20 mouse cellular contexts compared by ENCODE assay signal in the genomic region with DNA sequence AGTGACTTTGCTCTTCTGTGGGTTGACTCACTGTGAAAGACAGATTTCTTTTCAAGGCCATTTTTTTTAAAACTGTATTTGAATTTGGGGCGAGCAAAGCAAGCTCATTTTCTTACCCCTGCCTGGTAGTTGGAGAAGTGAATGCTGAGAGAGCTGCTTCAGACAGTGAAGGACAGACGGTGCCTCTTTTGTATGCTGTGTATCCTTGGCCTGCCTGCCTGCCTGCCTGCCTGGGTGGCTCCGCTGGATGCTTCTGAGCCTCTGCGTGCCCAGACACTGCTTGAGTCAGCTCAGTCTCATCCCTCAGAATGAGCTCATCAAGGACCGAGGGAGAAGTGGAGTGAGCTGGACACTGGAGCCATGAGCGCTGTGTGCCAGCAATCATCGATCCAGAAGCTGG. TPM values are rescaled to one million over a fixed set of nuclear protein-coding genes. Genes with fewer than 3 reads are reported as not detected.
"Had no signal": no experiment of that assay in that cellular context is flagged by ENCODE, and none has a peak within 500 bp of the region (broad histone marks: within the 10 kb centered on the region; RNA-seq: fewer than 3 reads in every experiment).

No protein-coding gene starts in this region.

- H3K27ac ChIP-seq: kidney, postnatal 0 days; layer of hippocampus, adult 2 months; limb, embryonic 10.5 days; limb, embryonic 13.5 days; liver, embryonic 13.5 days; macrophage; neural tube, embryonic 12.5 days; neural tube, embryonic 15.5 days; stomach, embryonic 15.5 days had no signal

- H3K4me3 ChIP-seq: layer of hippocampus, adult 2 months; limb, embryonic 10.5 days; limb, embryonic 13.5 days; liver, embryonic 13.5 days; neural tube, embryonic 12.5 days; neural tube, embryonic 15.5 days; stomach, embryonic 15.5 days had no signal

- H3K27me3 ChIP-seq: limb, embryonic 13.5 days; liver, embryonic 13.5 days; neural tube, embryonic 12.5 days; neural tube, embryonic 15.5 days; stomach, embryonic 15.5 days had no signal

- H3K4me2 ChIP-seq: limb, embryonic 13.5 days; liver, embryonic 13.5 days; neural tube, embryonic 12.5 days; neural tube, embryonic 15.5 days; stomach, embryonic 15.5 days had no signal

- H3K9ac ChIP-seq: limb, embryonic 13.5 days; liver, embryonic 13.5 days; neural tube, embryonic 12.5 days; neural tube, embryonic 15.5 days; stomach, embryonic 15.5 days had no signal

- H3K4me1 ChIP-seq: limb, embryonic 10.5 days; limb, embryonic 13.5 days; neural tube, embryonic 12.5 days; neural tube, embryonic 15.5 days; stomach, embryonic 15.5 days had no signal

- DNase-seq: kidney, adult 2 months; kidney, postnatal 25 days; layer of hippocampus, adult 9-11 months; liver, embryonic 13.5 days; lung, adult 2 months; midbrain, embryonic 14.5 days; right cerebral cortex, adult 18-20 months; right cerebral cortex, postnatal 14 days; right cerebral cortex, postnatal 4 days; thymus, postnatal 25 days had no signal

- H3K9me3 ChIP-seq: limb, embryonic 10.5 days; limb, embryonic 13.5 days; liver, embryonic 13.5 days; neural tube, embryonic 12.5 days; neural tube, embryonic 15.5 days; stomach, embryonic 15.5 days had no signal

RNA-seq across cellular contexts. Expression of a gene that starts 6.0 kb away (rescaled TPM):
- polyA plus RNA-seq: macrophage; midbrain, embryonic 14.5 days had no signal

RNA-seq across cellular contexts. Expression of a gene that starts 25.3 kb away (rescaled TPM):
- total RNA-seq: liver, adult 2 months had no signal
- polyA plus RNA-seq: kidney, adult 2 months; liver, adult 2 months; lung, adult 2 months; lung, embryonic 16.5 days; macrophage; midbrain, embryonic 14.5 days had no signal
